Mouse (Mus musculus) ES-E14 (cell line): Measurements from ENCODE around the gene Tbc1d22b.

Experiments used
- CHD2 ChIP-seq: IDR thresholded peaks from 2 replicates; pipeline ENCODE4 v1.6.1; 2014; ENCODE audit warnings: mild to moderate bottlenecking, low read depth, low read length, inconsistent platforms
- HCFC1 ChIP-seq: IDR thresholded peaks from 2 replicates; pipeline ENCODE4 v1.6.1; 2012; ENCODE audit warnings: low read length, inconsistent platforms, borderline replicate concordance; ENCODE audit not compliant: insufficient read depth
- MAFK ChIP-seq: IDR thresholded peaks from 2 replicates; pipeline ENCODE4 v1.6.1; 2014; ENCODE audit warnings: mild to moderate bottlenecking, low read depth, low read length, inconsistent platforms; ENCODE audit not compliant: insufficient read depth
- ZC3H11A ChIP-seq: IDR thresholded peaks from 2 replicates; pipeline ENCODE4 v1.6.1; 2012; ENCODE audit warnings: low read depth, mild to moderate bottlenecking, inconsistent platforms, low read length, borderline replicate concordance

DNA sequence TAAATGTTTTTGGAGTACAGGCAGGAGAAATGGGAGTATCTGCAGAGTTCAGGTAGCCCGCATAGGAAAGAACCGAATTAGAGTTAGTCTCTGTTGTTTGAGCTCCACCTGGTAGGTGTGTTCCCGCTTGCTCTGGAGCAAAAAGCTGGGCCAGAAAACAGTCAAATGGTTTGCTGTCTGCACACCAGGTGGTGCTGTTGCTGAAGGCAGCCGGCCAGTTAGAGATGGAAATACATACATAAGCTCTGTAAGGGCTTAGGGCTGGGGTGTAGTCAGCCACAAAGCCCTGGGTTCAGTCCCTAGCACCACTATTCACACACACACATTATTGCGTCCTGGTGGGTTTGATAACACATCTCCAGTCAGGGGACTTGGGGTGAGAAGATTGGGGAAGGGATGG lies 86.5 kb downstream of the Tbc1d22b start:
- TF ChIP-seq HCFC1 = no peak
- no peak for TF ChIP-seq CHD2
- no peak for TF ChIP-seq MAFK
- TF ChIP-seq ZC3H11A = 0 out of 2 replicates have a peak, but pooled peaks have one; percentile 12
